Mouse (Mus musculus) lung, postnatal 25 days (tissue): Measurements from ENCODE around the gene Ctf2.
"Not testable (repeated sequence)": the region's sequence is repeated elsewhere in the genome, so short reads cannot be mapped to it uniquely, and the experiment has no call there.

Experiments used
- DNase-seq: peaks from one replicate; pipeline ENCODE4 v3.0.0; 2022; ENCODE audit warnings: low spot score

Ctf2 gene

DNA sequence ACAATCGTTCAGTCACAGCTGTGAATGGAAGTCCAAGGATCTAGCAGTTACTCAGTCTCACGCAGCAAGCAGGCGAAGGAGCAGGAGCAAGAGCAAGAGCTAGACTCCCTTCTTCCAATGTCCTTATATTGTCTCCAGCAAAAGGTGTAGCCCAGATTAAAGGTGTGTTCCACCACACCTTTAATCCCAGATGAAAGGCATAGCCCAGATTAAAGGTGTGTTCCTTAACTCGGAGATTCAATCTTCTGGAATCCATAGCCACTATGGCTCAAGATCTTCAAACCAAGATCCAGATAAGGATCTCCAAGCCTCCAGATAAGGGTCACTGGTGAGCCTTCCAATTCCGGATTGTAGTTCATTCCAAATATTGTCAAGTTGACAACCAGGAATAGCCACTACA, at the start of gene Ctf2:
TSS of gene Ctf2 (minus strand) at position 101 of the 400 bp plus-strand sequence.
- not testable (repeated sequence) for DNase-seq

DNA sequence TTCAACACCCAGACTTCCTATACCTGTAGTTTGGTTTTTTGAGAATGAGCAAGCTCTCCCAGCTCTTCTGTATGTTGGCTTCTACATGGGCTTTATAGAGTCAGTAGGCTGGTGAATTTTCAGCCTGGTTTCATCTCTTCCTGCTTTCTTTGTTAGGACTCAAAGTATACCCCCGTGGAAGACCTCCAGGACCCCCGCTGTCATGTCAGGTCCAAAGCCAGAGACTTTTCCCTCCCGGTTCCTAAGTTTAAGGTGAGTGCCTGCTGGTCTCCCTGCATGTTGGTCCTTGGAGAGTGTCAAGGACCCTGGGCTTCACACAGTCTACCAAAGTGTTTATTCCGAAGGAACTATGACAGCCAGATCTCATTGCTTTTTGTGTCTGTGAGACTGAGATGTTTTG, 46.4 kb upstream of the Ctf2 start:
- no peak for DNase-seq

DNA sequence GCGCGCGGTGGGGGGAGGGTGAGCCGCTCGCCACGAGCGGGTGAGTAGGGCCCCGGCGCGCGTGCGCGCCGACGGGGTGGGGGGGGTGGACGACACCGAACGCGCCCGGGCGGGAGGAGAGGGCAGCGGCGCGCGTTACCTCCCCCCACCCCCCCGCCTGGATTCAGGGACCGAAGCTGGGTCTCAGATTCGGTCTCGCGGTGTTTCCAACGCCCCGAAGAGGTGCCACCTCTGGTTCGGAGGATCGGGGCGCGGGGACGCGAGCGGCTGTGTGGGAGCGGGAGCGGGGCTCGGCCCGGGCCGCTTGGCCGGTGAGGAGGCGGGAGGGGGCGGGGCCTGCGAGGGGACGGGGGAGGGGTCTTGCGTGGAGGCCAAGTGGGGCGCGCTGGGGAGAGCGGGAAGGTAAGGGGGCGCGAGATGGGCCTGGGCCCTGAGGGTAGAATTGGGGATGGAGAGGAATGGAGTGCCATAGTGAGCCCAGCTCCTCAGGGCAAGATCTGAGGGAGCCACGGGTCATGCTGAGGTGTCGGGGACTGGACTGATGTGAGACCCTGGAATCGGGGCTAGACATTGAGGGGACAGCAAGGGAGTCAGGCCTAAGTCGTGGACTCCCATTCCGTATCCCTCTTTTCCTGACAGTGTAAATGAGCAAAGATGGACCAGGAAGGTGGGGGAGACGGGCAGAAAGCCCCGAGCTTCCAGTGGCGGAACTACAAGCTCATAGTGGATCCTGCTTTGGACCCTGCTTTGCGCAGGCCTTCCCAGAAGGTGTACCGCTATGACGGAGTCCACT, 45.7 kb upstream of the Ctf2 start:
- DNase-seq: peak; percentile 16

DNA sequence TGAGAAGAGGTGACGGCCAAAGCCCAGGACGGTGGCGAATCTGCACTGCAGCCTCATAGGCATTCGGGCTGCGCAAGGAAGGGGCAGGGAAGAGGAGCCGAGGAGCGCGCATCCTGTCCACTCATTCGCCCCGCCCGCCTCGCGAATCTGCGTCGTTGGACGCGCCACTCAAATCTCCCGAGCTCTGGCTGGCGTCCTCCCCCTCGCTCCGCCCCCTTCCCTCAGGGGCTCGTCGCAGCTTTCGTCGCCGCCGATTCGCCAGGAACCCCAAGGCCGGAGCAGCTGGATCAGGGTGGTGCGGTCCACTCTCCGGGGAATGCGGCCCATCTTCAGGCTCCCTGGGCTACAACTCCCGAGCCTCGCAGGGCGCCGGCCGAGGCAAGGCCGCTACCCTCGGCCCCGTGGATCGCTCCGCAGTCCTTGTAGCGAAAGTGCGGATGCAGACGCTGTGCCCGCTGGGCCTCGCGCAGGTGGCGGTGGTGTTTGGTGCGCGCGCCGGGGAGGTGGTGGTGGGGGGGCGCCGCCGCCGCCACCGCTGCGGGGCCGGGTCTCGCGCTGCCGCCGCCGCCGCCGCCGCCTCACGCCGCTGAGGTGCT, 45.0 kb upstream of the Ctf2 start:
- DNase-seq: peak; percentile 97

DNA sequence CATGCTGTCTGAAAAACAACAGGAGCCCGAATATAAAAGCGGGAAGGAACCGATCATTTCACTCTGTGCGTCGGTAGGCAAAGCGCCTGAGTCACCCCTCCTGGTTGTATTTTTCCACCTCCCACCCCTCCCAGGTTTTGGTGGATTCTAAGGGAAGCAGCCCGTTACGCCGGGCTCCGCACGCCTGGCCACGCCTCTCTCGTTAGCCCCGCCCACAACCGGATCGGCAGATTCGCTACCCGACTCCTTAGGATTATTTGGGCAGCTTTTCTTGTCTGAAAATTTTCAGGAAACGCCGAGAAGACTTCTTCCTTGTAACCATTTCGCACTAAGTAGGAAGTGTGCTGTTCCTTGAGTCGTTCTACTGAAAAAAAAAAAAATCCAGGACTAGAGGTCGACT, 44.5 kb upstream of the Ctf2 start, which contains the start of gene Setd1a:
TSS of gene Setd1a (plus strand) at position 245 of the 400 bp plus-strand sequence.
- DNase-seq: peak; percentile 88

DNA sequence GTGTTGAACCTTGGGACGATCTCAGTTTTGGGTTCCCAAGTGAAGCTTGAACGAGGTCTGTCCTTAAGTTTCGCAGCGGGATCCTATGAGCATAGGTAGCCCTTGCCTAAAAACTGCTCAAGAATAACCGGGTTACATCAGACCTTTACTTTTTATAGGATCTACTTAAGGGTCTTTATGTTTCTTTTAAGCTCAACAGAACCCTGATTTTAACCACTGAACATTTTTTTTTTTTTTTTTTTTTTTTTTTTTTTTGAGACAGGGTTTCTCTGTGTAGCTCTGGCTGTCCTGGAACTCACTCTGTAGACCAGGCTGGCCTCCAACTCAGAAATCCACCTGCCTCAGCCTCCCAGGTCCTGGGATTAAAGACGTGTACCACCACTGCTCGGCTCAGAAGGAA, 43.9 kb upstream of the Ctf2 start:
- DNase-seq: not testable (repeated sequence)

DNA sequence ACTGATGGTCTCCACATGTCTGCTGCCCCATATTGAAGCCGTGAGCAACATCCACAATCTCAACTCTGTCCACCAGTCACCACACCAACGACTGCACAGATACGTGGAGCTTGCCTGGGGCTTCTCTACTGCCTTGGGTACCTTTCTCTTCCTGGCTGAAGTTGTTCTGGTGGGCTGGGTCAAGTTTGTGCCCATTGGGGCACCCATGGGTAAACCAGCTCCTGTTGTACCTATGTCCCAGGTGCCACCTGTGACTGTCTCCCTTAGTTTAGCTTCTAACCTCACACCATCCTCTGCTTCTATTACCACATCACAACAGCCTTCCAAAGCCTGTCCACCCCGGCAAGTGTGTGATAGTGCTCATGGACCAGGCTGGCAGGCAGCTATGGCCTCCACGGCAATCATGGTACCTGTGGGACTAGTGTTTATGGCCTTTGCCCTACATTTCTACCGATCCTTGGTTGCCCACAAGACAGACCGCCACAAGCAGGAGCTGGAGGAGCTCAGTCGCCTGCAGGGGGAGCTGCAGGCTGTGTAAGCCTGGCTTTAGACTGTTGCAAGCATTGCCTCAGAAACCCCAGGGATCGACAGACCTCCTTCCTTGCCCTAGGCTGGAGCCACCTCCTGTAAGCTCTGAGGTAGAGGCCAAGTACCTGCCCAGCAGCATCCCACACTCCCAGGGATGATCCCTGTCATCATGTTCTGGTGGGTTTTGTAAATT, 41.9 kb upstream of the Ctf2 start:
- DNase-seq: peak; percentile 62

DNA sequence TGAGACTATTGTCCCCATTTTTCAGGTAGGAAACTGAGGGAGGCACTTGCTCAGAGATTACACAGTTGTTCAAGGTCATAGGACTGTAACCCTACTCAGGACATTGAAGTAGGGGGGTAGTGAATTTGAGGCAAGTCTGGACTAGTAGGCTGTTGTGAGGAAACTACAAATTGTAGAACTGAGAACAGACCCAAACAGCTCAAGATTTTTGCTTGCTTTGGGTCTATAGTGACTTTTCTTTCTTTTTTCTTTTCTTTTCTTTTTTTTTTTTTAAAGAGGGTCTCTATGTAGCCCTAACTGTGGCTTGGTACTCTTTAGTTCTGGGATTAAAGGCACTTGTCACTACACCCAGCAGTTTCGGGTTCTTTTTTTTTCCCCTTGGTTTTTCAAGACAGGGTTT, 40.6 kb upstream of the Ctf2 start:
- DNase-seq: no peak

DNA sequence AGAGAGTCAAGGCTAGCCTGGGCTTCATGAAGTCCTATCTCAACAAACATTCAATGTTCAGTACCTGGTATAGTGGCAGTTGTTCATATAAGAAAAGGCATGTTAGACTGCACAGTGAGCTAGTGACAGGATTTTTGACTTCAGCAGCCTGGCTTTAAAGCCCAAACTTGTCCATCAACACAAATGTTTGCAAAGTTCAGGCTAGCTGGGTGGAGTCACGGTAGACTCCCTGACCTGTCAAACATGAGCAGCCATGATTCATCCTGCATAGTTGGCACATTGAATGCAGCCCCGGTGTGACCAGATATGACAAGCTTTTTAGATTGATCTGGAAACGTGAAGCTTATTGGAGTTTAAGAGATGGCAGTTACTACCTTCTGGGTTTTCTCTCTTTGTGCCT, 40.1 kb upstream of the Ctf2 start:
- no peak for DNase-seq

DNA sequence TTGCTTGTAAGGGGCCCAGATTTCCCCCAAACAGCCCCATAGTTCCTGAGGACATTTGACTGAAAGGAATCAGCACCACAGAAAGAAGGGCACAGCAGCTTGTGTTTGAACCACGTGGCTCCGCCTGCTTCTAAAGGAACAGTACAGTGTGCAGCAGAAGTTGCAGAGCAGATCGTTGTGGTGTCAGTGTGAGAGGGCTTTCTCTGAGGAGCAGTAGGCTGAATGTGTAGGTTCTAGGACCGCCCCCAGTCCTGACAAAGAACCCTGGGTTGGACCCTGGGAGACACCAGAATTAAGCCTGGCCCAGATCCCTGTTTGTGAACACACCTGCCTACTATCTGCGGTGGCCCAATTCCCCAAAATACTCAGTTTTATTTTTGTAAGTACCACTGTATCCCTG, 39.3 kb upstream of the Ctf2 start:
- DNase-seq: no peak

DNA sequence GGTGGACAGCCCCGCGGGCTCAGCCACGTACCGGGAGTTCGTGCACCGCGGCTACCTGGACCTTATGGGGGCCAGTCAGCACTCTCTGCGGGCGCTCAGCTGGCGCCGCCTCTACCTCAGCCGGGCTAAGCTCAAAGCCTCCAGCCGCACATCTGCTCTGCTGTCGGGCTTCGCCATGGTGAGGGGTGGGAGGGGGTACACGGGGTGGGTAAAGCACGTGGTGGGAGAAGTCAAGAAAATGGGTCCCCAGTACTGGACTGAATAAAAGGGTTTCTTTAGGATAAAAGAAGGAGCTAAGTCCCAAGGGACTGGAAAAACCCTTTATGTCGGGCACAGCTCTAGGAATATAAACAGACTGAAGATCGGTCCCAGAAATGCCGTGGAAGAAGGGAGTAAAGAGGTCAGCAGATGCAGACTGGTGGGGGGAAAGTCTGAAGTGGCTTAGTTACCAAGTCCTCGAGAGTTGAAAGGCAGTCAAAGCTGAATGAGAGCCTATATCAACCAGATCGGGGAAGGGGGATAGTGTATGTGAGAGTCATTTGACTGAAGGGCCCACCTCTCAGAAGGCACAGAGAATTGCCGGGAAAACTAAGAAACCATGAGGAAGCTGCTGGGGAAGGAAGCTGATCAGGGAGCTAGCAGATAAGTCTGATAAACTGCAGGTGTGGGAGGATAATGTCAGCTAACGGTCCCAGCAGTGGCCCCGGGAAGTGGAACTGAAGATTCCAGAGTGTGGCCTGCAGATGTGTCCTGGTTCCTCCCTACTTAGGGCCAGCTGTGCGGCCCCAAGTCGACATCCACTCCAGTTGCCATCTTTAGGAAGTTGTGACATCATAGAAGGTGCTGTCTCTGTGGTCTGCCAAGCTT, 38.3 kb upstream of the Ctf2 start:
- DNase-seq: no peak

DNA sequence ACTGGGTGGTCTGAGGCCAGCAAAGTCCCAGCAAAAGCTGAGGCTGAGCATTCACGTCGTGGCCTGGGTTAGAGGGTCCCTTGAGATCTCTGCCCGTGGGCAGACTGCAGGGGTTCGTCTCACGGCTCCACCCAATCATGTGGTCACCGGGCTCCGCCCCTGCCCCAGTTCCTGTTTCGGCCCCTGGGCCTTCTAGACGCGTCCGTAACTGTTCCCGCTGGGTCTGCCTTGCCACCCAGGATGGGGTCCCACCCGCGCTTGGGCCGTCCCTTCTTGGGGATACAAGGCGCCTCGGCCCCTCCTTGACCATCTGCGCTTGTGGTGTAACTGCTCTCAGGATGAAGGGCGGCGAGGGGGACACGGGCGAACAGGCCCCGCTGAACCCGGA, 37.7 kb upstream of the Ctf2 start, which contains the start of gene Orai3:
TSS of gene Orai3 (plus strand) at position 165 of the 388 bp plus-strand sequence.
- DNase-seq: peak; percentile 92

DNA sequence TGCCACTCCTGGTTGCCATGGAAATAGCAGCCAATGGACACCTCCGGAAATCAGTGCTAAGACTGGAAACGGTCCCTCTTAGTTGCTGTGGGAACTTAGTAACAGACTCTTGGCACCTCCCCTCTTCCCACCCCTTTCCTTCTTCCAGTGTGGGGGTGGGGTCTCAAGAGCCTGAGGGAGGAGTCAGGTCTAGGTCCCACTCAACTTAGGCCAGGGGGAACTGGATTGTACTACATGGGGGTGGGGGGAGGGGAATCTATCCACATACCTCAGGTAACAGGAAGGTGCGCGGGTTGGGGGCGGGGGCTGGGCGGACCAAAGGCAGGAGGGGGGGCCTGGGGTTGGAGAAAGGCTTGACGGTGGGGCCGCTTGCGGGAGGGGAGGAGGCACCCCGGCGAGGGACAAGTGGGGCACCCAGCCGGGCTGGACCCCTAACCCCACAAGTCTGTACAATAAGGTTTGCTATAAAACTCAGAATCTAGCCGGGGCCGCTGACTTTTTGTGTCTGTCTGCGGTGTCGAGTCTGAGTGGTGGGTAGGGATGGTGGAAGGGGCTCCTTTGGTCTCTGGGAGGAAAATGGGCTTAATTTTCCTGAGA, 37.1 kb upstream of the Ctf2 start:
- DNase-seq: peak; percentile 98

DNA sequence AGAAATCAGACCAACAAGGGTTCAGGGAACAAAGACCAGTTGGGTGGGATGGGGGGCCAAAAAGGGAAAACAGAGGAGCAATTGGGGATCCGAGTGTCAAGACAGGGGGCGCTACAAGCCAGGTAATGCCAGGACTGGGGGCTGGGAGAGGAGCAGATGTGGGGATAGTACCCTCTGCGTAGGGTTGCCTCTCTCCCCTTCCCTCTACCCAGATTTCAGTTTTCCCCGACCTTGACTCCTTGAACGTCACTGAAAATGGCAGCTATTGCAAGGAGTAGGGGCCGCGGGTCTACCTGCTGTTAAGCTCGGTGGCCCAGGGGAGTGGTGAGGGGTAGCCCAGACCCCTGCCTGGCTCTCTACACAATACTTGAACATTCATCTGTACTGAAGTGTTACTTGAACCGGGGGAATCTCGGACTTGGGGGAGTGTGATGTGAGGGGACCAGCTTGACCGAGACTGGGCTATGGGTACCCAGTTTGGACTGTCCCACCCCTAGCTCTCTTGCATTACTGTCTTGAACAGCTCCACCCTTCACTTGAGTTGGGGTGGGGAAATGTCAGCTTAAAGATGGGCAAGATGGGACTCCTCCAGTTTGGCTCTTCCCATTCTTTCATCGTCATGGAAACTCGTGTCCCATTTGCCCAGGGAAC, 36.5 kb upstream of the Ctf2 start:
- DNase-seq: peak; percentile 16

DNA sequence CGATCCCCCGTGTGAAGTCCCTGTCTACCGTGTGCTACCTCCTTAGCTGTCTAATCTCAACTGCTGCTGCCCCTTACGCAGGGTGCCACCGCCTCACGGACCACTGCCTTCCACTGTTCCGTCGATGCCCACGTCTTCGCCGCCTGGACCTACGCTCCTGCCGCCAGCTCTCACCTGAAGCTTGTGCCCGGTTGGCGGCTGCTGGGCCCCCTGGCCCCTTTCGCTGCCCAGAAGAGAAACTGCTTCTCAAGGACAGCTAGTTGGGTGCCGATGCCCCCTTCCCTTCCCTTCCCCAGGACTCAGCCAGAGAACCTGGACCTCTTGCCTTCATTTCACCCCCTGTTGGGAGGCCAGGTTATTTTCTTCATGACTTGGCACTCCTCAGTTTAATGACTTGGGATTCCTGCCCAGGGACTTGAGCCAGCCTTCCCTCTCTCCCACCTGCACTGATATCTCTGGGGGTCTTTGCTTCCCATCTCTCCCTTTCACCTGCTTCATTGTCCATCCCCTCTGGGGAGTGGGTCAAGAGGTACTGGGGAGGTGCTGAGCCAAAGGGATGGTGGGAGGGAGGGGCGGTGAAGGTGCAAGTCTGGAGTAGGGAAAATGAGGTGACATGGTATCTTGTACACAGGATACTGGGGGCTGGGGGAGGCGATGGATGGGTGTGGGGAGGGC, 35.8 kb upstream of the Ctf2 start:
- no peak for DNase-seq

DNA sequence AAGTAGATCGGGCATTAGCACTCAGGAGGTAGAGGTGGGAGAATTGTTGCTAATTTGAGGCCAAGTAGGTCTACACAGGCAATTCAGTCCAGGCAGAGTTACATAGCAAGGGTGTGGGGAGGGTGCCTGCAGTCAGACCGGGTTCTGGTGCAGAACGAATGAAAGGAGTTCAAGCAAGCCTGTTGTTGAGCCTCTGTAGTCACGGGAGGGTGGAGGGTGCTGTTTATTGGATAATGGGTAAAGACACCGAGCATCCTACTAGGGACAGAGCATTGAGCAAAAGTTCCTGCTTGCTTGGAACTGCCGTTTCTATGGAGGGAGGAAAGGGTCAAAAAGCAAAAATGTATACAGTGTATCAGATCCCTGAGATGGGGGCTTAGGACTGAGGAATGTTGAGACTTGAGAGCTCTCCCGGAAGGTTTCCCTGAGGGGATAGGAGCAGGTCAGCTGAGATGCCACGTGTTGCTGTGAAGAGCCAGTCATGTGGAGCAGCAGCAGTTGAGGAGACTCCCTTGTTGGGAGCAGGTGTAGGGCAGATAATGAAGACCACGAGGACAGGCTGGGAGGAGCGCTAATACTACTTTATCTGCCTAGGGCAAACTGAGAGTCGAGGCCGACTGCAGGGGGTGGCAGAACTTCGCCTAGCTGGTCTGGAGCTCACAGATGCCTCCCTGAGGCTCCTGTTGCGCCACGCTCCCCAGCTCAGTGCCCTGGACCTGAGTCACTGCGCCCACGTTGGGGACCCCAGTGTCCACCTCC, 35.1 kb upstream of the Ctf2 start:
- DNase-seq: no peak

DNA sequence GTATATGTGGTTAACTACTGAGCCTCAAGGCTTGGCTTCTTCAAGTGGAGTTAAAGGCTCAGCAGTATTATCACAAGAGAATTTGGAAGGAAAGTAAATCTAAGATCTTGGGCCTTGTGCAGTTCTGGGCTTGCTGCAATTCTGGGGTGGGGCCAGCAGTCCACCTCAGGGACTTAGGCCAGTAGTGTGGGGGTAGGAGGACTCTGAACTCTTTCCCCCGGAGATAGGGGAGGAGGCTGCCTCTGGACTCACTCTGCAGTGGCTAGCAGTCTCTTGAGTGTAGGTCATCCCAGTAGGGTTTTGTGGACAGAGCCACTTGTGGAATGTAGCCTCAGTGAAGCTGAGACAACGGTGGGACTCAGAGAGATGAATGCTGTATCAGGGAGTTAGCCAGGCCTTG, 33.8 kb upstream of the Ctf2 start:
- DNase-seq: no peak

DNA sequence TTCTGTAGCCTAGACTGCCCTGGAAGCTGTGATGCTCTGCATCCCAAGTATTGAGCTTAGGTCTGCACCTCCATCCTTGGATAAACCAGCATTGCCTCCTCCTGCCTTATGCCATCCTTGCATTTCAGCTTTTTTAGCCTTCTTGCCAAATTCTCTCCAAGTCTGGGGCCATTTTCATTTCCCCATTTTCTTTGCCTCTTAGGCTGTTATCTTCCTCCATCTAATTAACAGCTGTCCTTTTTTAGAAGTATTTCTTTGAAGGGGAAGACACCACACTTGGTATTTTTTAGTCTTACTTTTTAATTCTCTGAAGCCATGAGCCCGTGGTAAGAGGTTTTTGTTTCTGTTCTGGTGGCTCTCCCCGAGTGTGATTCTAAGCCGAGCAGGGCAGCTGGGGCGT, 31.7 kb upstream of the Ctf2 start:
- DNase-seq: no peak

DNA sequence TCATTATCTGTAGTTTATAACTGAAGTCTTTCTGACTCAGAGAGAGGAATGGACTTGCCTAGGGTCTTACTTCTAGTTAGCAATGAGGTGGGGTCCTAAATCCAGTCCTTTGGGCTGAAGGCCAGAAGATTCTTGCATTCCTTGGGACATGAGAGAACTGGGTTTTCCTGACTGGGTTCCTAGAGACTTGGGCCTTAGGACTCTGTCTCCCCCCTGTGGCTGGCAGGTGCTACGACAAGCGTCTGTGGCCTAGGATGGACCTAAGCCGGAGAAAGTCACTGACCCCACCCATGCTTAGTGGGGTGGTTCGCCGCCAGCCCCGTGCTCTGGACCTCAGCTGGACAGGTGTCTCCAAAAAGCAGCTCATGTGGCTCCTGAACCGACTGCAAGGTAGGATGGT, 29.1 kb upstream of the Ctf2 start:
- peak; percentile 76 for DNase-seq

DNA sequence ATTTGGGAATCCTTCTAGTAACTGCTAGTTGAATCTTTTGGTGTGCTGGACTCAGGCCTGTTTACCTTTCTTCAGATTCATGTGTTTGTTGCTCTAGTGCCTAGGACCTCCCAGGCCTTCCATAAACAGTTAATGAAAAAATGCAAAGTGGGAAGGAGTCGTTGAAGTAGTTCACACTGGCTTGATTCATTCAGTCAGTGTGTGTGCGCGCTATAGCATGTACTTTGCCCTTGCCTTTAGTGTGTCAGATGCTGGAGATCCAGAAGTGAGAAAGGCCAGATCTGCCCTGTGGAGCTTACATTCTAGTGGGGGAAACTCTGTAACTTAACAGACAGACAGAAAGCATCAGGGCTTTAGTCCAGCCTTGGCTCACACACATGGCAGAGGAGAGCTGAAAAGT, 28.5 kb upstream of the Ctf2 start:
- no peak for DNase-seq
